Mouse (Mus musculus) G1E (cell line): ENCODE measurements around the gene Kif13a.

Experiments
- CTCF ChIP-seq: IDR thresholded peaks from 2 replicates; pipeline ENCODE4 v1.5.1; 2012; ENCODE audit warnings: low read depth, low read length, inconsistent platforms, mixed read lengths
- GATA1 ChIP-seq: IDR thresholded peaks from 2 replicates; pipeline ENCODE4 v1.6.1; 2012; ENCODE audit warnings: borderline replicate concordance, low read length, inconsistent platforms, mixed read lengths
- GATA2 ChIP-seq: IDR thresholded peaks from 2 replicates; pipeline ENCODE4 v1.6.1; 2012; ENCODE audit warnings: low read depth, low read length, inconsistent platforms, borderline replicate concordance
- POLR2AphosphoS5 ChIP-seq: IDR thresholded peaks from 2 replicates; pipeline ENCODE4 v1.6.1; 2012; ENCODE audit warnings: low read depth, low read length, inconsistent platforms; ENCODE audit not compliant: insufficient replicate concordance
- TAL1 ChIP-seq: conservative IDR thresholded peaks from 2 replicates; pipeline ENCODE4 v1.6.1; 2012; ENCODE audit warnings: low read depth, low read length, inconsistent platforms, mixed read lengths

- no peak for TF ChIP-seq CTCF
- no peak for TF ChIP-seq GATA2
- TF ChIP-seq GATA1 = no peak
- no peak for TF ChIP-seq TAL1
- no peak for TF ChIP-seq POLR2AphosphoS5
Observed at GRCm38 (mm10) chr13:46834805-46835204, 94.9 kb downstream of the Kif13a start.
